Mouse (Mus musculus): Measurements from ENCODE around the gene Tmem267.

DNA sequence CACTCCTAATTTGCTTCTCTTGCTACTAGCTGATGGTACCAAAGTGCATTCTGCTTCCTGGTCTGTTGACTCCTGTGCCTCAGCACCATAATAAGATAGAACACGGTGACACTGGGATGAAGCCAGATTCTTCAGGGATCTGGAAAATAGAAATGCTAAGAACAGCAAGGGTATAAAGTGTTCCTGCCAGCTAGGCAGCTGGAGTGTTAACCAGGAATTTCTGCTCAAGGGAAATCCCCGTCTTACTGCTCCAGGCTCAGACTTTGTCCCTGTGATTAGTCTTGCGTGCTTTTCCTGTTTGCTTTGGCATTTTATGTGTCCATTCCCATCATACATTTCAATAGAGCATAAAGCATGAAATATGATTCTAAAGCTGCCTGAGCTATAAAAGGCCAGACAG is 131.9 kb downstream of the Tmem267 start:
- no peak for TF ChIP-seq CHD2 (IDR thresholded peaks at IDR 0.05; ENCODE audit: low read depth, low read length)
- no peak for TF ChIP-seq MAFK (IDR thresholded peaks at IDR 0.05; ENCODE audit: insufficient read depth, low read depth, low read length)
- no peak for TF ChIP-seq ZNF384 (IDR thresholded peaks at IDR 0.05; ENCODE audit: low read depth, low read length)

Data from ES-E14 (cell line).